Mouse (Mus musculus) left cerebral cortex, postnatal 25 days (tissue): ENCODE measurements around the gene Ctnna2. TPM values are rescaled to one million over a fixed set of nuclear protein-coding genes. Genes with fewer than 3 reads are reported as not detected.

Source experiments
- DNase-seq, 2 experiments: peaks; one replicate each; pipeline ENCODE4 v3.0.0; 2022; ENCODE audit warnings: low spot score in 2 of 2, mixed read lengths in 1 of 2
- intact Hi-C: fragments of 180-260 bp; cut with DNase I; formaldehyde crosslinking; loops from one replicate; pipeline ENCODE4 v1.15.1; 2025
- total RNA-seq, 2 experiments: library from RNA; stranded (reverse); gene quantifications; 2 replicates each; pipeline ENCODE4 v1.2.3; 2021

Ctnna2 gene
- total RNA-seq, 2 experiments from 2014 or later = 122 to 124 TPM

GRCm38 (mm10) chr6:77838653-77839052, 140.8 kb downstream of the Ctnna2 start:
- intact Hi-C loops = loop anchor here (10.0 kb wide), 1 partner anchor 184 kb away; no protein-coding TSS in a partner anchor
- DNase-seq = no peak

DNA sequence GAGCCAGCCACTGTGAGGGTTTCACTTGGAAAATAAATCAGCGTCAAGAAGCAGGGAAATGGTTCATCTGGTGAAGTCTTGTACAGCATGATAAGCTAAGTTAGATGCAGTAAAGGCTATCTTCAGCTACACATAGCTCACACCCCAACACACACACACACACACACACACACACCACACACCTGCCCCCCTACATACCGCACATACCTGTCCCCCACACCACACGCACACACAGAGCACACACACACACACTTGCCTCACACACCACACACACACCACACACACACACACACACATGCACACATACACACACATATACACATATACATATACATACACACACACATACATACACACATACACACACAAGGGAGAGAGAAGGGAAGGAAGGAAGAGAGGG, 142.0 kb downstream of the Ctnna2 start:
- intact Hi-C loops = loop anchor here (10.0 kb wide), 1 partner anchor 183 kb away; no protein-coding TSS in a partner anchor
- DNase-seq = no peak

- DNase-seq = no peak
- intact Hi-C loops = loop anchor here (10.0 kb wide), 1 partner anchor 180 kb away; no protein-coding TSS in a partner anchor
Observed at GRCm38 (mm10) chr6:77834680-77835079, 144.8 kb downstream of the Ctnna2 start.

DNA sequence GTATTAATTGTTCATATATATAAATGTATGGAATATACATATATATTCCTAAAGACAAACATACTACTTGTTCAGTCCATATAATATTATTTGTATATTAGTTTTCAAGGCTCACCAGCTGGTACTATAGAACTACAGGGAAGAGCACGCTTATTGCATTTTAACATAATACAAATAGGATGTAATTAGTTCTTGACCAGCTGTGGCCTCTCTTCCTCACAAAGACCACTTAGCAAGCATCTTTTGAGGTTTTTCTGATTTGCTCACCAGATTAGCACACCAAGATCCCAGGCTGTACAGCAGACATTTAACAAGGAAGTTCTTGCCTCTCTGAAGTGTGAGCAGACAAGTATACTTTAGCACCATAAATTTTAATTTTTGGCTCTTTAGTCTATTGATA, 152.0 kb downstream of the Ctnna2 start:
- intact Hi-C loops = no loop called here
- no peak for DNase-seq

DNA sequence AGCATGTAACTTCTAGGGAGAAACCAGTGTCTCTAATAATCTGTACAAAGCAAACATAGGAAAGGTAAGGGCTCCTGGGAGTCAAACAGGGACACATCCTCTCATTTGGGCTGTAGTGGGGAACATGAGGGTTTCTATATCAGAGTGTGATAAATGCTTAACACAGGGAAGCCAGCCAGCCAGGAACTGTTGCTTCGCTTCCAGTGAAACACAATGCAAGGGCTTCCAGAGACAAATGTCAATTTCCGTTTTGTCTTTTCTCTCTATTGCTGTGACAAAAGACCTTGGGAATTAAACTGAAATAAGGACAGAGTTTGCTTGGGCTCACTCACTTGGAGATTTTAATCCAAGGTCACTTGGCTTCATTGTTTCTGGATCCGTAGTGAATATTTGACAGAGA, 162.4 kb downstream of the Ctnna2 start:
- DNase-seq = no peak
- intact Hi-C loops = no loop called here

DNA sequence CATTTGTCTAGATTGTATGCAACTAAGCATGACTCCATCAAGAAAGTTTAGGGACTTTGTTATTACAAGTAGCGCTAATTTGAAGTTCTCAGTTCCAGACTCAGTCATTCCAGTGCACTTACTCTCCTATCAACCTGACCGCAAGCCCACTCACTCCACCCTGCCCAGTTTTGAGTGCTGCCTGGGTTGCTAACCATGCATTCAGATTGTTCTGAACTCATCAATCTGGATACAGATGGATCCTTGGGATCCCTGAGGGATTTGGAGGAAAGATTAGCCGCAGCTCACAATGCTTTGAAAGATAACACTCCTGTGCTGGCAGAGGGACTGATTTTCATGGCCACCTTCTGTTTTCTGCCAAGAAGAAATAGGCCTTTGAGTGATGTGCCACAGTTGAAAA, 168.5 kb downstream of the Ctnna2 start:
- intact Hi-C loops = no loop called here
- no peak for DNase-seq

DNA sequence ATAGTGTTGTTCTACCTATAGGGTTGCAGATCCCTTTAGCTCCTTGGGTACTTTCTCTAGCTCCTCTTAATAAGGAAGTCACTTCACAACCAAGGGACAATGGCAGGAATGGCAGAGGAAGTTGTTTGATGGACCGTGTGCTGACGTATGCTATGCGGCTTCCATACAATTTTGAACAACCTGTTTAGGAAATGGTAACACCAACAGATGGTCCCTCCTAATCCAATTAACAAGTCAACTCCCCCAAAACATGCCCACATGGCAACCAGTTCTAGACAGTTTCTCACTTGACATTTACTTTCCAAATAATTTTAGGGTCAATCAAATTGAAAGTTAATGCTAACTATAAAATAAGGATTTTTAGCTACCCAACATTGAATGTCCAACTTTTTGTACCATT, 176.9 kb downstream of the Ctnna2 start:
- intact Hi-C loops = no loop called here
- DNase-seq = no peak

GRCm38 (mm10) chr6:77783342-77783741, 196.2 kb downstream of the Ctnna2 start:
- DNase-seq = no peak
- intact Hi-C loops = no loop called here

DNA sequence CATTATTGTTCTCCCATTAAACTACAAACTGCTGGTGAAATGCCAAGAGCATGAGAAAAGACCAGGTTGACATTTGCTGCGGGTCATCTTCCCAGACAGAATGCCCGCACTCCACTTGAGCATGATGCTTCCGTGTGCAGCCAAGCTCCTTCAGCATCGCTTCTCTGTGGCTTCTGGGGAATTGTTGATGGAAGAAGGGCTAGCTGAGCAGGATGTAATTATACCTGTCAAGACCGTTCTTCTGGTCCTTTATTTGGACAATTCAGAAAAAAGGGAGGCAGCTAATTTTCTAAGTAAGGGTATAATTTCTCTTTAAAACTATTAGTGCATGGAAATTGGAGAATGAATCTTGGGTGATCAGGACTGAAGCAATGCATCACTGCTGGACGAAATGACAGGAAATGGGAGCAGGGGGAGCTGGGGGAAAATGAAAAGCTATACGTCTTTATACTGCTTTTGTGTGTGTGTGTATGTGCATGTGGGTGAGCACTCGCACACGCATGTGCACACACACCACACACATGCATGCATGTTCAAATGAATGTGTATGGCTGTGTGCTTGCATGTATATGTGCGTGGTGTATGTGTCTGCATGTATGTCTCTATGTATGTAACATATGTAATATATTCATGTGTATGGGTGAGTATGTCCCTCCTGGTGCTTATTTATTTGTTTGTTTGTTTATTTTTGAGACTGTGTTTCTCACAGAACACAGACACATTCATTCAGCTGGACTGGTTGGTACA, 211.0 kb downstream of the Ctnna2 start:
- intact Hi-C loops = no loop called here
- DNase-seq = no peak

- intact Hi-C loops = no loop called here
- no peak for DNase-seq
Observed at GRCm38 (mm10) chr6:77758164-77758563, 221.3 kb downstream of the Ctnna2 start.

- intact Hi-C loops = no loop called here
- no peak for DNase-seq
Observed at GRCm38 (mm10) chr6:77745426-77745825, 234.1 kb downstream of the Ctnna2 start.

- DNase-seq = no peak
- intact Hi-C loops = no loop called here
Observed at GRCm38 (mm10) chr6:77743651-77744050, 235.8 kb downstream of the Ctnna2 start.

DNA sequence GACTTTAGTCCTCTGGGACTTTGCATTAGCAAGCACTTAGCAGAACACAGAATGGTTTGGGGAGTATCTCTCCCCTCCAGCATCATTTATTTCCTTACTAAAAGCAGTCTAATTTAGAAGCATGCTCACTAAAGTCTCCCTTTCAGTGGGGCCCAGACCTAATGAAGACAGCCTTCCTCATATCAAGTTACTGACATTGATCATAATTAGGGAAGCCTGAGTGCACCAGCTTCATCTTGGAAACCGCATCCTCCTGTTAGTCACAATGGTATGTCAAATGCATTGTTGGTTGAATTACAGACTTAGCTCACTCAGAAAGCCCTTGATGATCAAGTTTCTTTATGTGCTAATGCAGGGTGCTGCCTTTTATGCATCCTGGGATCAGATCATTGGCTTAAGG, 236.5 kb downstream of the Ctnna2 start:
- no peak for DNase-seq
- intact Hi-C loops = no loop called here

DNA sequence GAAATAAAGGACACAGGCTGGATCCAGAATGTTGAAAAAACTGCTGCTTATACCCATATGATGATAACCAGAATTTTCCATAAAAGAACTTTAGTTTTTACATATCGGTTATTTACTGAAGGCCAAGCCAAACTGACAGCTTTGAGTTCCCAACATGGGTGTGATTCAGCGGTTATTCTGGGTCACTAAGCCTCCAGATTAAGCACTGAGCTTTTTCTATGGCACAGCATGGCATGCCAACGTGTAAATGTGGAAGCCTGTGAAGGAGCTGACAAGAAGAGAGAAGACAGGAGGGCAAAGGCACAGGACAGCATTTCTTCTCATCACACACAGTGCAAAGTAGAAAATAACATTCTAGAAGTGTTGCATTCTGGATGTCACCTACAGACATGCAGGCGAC, 240.9 kb downstream of the Ctnna2 start:
- intact Hi-C loops = no loop called here
- peak in 1 of 2 experiments; percentile 42 for DNase-seq

DNA sequence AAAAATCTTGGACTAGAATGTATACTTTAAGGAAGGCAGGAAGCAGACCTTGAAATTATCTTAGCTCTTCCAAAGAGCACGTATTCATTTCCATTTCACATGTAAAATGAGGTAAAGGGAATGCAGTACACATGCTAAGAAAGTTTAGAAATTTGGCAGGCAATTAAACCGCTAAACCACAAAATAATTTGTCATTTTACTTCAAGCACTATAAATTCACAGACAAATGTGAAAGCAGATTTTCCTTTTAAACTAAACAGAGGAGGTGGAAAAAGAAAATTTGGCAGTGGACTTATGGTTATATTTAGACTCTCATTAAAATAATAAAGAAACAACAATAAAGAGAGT, 254.6 kb downstream of the Ctnna2 start:
- intact Hi-C loops = loop anchor here (10.0 kb wide), 1 partner anchor 140 kb away; no protein-coding TSS in a partner anchor
- DNase-seq = no peak

- intact Hi-C loops = loop anchor here (10.0 kb wide), 1 partner anchor 141 kb away; no protein-coding TSS in a partner anchor
- peak; percentile 16 to 53 for DNase-seq
Observed at GRCm38 (mm10) chr6:77724042-77724951, 255.2 kb downstream of the Ctnna2 start.

DNA sequence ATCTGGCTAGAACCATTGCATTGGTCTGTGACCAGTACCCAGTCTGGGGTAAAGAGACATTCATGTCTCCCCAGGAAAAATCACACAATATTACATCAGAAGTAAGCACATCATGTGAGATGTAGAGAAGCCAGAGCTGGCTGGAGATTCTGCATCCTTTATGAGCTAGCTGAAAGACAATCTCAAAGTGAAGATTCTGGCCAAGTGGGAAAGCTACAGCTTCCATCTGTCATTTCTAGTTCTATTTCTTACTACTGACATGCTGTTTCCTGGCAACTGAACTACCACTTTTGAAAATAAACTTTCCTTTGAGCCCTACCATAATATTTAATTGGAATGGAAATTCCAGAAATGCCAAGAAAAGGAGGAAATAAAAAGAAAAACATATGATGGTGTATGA, 285.4 kb downstream of the Ctnna2 start:
- intact Hi-C loops = loop anchor here (1.0 kb wide), 1 partner anchor 169 kb away; no protein-coding TSS in a partner anchor
- peak; percentile 23 to 87 for DNase-seq

- intact Hi-C loops = no loop called here
- DNase-seq = no peak
Observed at GRCm38 (mm10) chr6:77687173-77687572, 292.3 kb downstream of the Ctnna2 start.

- peak; percentile 63 to 68 for DNase-seq
- intact Hi-C loops = loop anchor here (5.0 to 10.0 kb wide), 2 partner anchors 185 to 677 kb away; no protein-coding TSS in a partner anchor
Observed at GRCm38 (mm10) chr6:77650127-77650526, 329.4 kb downstream of the Ctnna2 start.

GRCm38 (mm10) chr6:77644591-77644990, 334.9 kb downstream of the Ctnna2 start:
- intact Hi-C loops = no loop called here
- DNase-seq = peak in 1 of 2 experiments; percentile 33
